ENCODE assay signal across 8 mouse cellular contexts in genomic region chr4:47057510-47058325, GRCm38 (mm10). TPM values are rescaled to one million over a fixed set of nuclear protein-coding genes. Genes with fewer than 3 reads are reported as not detected.
DNase-seq lines count a peak whose midpoint lies in the region; ATAC-seq and TF ChIP-seq lines count a peak whose summit lies in the region.

No protein-coding gene starts in this region.

- peak overlapping the region; percentile 63 for H3K4me3 ChIP-seq in lung, embryonic 14.5 days (ENCODE audit: low read depth, low read length)
- peak overlapping the region; percentile 54 for H3K4me3 ChIP-seq in embryonic fibroblast, embryonic 13.5 days (ENCODE audit: insufficient read depth, low read length)
- H3K4me3 ChIP-seq in intestine, postnatal 0 days (ENCODE audit: low read depth, low read length): peak overlapping the region; percentile 72
- H3K4me3 ChIP-seq in neural tube, embryonic 13.5 days: peak overlapping the region; percentile 76

- H3K4me2 ChIP-seq in lung, embryonic 14.5 days: peak overlapping the region; percentile 81
- peak overlapping the region; percentile 94 for H3K4me2 ChIP-seq in intestine, postnatal 0 days (replicated peaks; ENCODE audit: low read depth)
- H3K4me2 ChIP-seq in neural tube, embryonic 13.5 days: peak overlapping the region; percentile 67

- ATAC-seq in lung, embryonic 14.5 days (ENCODE audit: insufficient read depth): peak; percentile 38; the same call in 1 of the 2 replicates
- ATAC-seq in intestine, postnatal 0 days: peak; percentile 29; the same call in 1 of the 2 replicates
- peak; percentile 45 for ATAC-seq in neural tube, embryonic 13.5 days (ENCODE audit: low read depth)

- TF ChIP-seq POLR2A in embryonic fibroblast, embryonic 13.5 days (IDR thresholded peaks at IDR 0.05; ENCODE audit: low read depth, low read length): peak; percentile 36; the same call in 1 of the 2 replicates

- no peak for TF ChIP-seq CTCF in lung, embryonic 14.5 days (IDR thresholded peaks at IDR 0.05; ENCODE audit: low read depth)
- TF ChIP-seq CTCF in embryonic fibroblast, embryonic 13.5 days (IDR thresholded peaks at IDR 0.05; ENCODE audit: borderline replicate concordance, insufficient read depth, low read length): no peak
- no peak for TF ChIP-seq CTCF in intestine, postnatal 0 days (IDR thresholded peaks at IDR 0.05; ENCODE audit: low read depth)

- H3K27ac ChIP-seq in lung, embryonic 14.5 days (ENCODE audit: low read depth): no peak overlapping the region
- H3K27ac ChIP-seq in embryonic fibroblast, embryonic 13.5 days (ENCODE audit: insufficient read depth, low read length): no peak overlapping the region
- H3K27ac ChIP-seq in intestine, postnatal 0 days (ENCODE audit: low read depth, low read length): no peak overlapping the region; the same call in 1 of the 2 replicates
- peak overlapping the region; percentile 80 for H3K27ac ChIP-seq in neural tube, embryonic 13.5 days (replicated peaks)

- no peaks in the 10 kb centered on the region; the same call in 1 of the 2 replicates for H3K9me3 ChIP-seq in lung, embryonic 14.5 days (ENCODE audit: low read depth, low read length)
- no peaks in the 10 kb centered on the region for H3K9me3 ChIP-seq in intestine, postnatal 0 days (ENCODE audit: control insufficient read depth)
- no peaks in the 10 kb centered on the region for H3K9me3 ChIP-seq in neural tube, embryonic 13.5 days

- WGBS in lung, embryonic 14.5 days: 27% methylated on average over 25 of the region's 25 CpGs
- WGBS in intestine, postnatal 0 days: 15% methylated on average over 25 of the region's 25 CpGs
- 39% methylated on average over 25 of the region's 25 CpGs for WGBS in neural tube, embryonic 13.5 days

- DNase-seq in lung, embryonic 14.5 days: peak; percentile 6
- no peak for DNase-seq in lung, postnatal 4 days
- no peak for DNase-seq in MN1 (ENCODE audit: low spot score)
- no peak for DNase-seq in cerebellum, adult 8-10 months
- no peak for DNase-seq in thymus, postnatal 0 days (ENCODE audit: low spot score)

- H3K4me1 ChIP-seq in lung, embryonic 14.5 days (ENCODE audit: insufficient read depth): no peaks in the 10 kb centered on the region; the same call in 1 of the 2 replicates
- no peaks in the 10 kb centered on the region for H3K4me1 ChIP-seq in embryonic fibroblast, embryonic 13.5 days (ENCODE audit: control insufficient read depth, insufficient read depth, low read length)
- no peaks in the 10 kb centered on the region for H3K4me1 ChIP-seq in intestine, postnatal 0 days (replicated peaks; ENCODE audit: control insufficient read depth, insufficient read depth, low read length)
- H3K4me1 ChIP-seq in neural tube, embryonic 13.5 days (replicated peaks): peaks cover 15% of the 10 kb centered on the region

- peaks cover 17% of the 10 kb centered on the region for H3K27me3 ChIP-seq in lung, embryonic 14.5 days (ENCODE audit: insufficient read depth, low read length)
- H3K27me3 ChIP-seq in intestine, postnatal 0 days (replicated peaks; ENCODE audit: control insufficient read depth, insufficient read depth, low read length): peaks cover 8% of the 10 kb centered on the region; the same call in 1 of the 2 replicates
- H3K27me3 ChIP-seq in neural tube, embryonic 13.5 days: no peaks in the 10 kb centered on the region

- H3K9ac ChIP-seq in lung, embryonic 14.5 days: peak overlapping the region; percentile 67
- peak overlapping the region; percentile 70 for H3K9ac ChIP-seq in intestine, postnatal 0 days (ENCODE audit: low read depth, low read length)
- H3K9ac ChIP-seq in neural tube, embryonic 13.5 days: peak overlapping the region; percentile 87

- no peaks in the 10 kb centered on the region for H3K36me3 ChIP-seq in lung, embryonic 14.5 days (ENCODE audit: insufficient read depth)
- no peaks in the 10 kb centered on the region for H3K36me3 ChIP-seq in intestine, postnatal 0 days (ENCODE audit: control insufficient read depth, insufficient read depth)
- no peaks in the 10 kb centered on the region for H3K36me3 ChIP-seq in neural tube, embryonic 13.5 days

RNA-seq across cellular contexts. Expression of gene Anks6, which starts 0.5 kb away (rescaled TPM):
- 3.1 and 4.8 TPM in 2 replicates for polyA plus RNA-seq in lung, embryonic 14.5 days (2014; fragmentation: Nextera tagmentation; extraction: Ambion mirVana)
- polyA plus RNA-seq in embryonic fibroblast, embryonic 13.5 days (2011; ENCODE audit: insufficient read length, low read depth, missing spikeins): 6.8 and 7.0 TPM in 2 replicates
- polyA plus RNA-seq in intestine, postnatal 0 days (2015; fragmentation: Nextera tagmentation; extraction: Ambion mirVana): 1.2 and 1.3 TPM in 2 replicates
- 4.4 and 4.8 TPM in 2 replicates for polyA plus RNA-seq in neural tube, embryonic 13.5 days (2015; fragmentation: Nextera tagmentation; extraction: Ambion mirVana)
- polyA plus RNA-seq in thymus, postnatal 0 days (2015; fragmentation: Nextera tagmentation; extraction: Ambion mirVana): 0.94 and 0.99 TPM in 2 replicates

RNA-seq across cellular contexts. Expression of gene Galnt12, which starts 34.0 kb away (rescaled TPM):
- polyA plus RNA-seq in lung, embryonic 14.5 days (2014; fragmentation: Nextera tagmentation; extraction: Ambion mirVana): 5.1 and 6.4 TPM in 2 replicates
- polyA plus RNA-seq in embryonic fibroblast, embryonic 13.5 days (2011; ENCODE audit: insufficient read length, low read depth, missing spikeins): 1.3 and 2.4 TPM in 2 replicates
- 16.5 and 19.2 TPM in 2 replicates for polyA plus RNA-seq in intestine, postnatal 0 days (2015; fragmentation: Nextera tagmentation; extraction: Ambion mirVana)
- polyA plus RNA-seq in neural tube, embryonic 13.5 days (2015; fragmentation: Nextera tagmentation; extraction: Ambion mirVana): 1.1 and 1.2 TPM in 2 replicates
- 35.3 and 37.1 TPM in 2 replicates for polyA plus RNA-seq in thymus, postnatal 0 days (2015; fragmentation: Nextera tagmentation; extraction: Ambion mirVana)
